Mouse (Mus musculus) CH12.LX (cell line): ENCODE measurements around the gene Olfr1015.

Experiments used
- EP300 ChIP-seq: IDR thresholded peaks from 2 replicates; pipeline ENCODE4 v1.6.1; 2011; ENCODE audit warnings: low read length, improper control_type of control experiment
- MAZ ChIP-seq: IDR thresholded peaks from 2 replicates; pipeline ENCODE4 v1.6.1; 2012; ENCODE audit warnings: low read depth, mild to moderate bottlenecking, inconsistent platforms, low read length, improper control_type of control experiment, moderate library complexity
- POLR2A ChIP-seq: IDR thresholded peaks from 2 replicates; pipeline ENCODE4 v1.6.1; 2011; ENCODE audit warnings: low read depth, mild to moderate bottlenecking, improper control_type of control experiment, low read length
- ZNF384 ChIP-seq: IDR thresholded peaks from 2 replicates; pipeline ENCODE4 v1.6.1; 2012; ENCODE audit warnings: low read depth, low read length, improper control_type of control experiment, inconsistent platforms

DNA sequence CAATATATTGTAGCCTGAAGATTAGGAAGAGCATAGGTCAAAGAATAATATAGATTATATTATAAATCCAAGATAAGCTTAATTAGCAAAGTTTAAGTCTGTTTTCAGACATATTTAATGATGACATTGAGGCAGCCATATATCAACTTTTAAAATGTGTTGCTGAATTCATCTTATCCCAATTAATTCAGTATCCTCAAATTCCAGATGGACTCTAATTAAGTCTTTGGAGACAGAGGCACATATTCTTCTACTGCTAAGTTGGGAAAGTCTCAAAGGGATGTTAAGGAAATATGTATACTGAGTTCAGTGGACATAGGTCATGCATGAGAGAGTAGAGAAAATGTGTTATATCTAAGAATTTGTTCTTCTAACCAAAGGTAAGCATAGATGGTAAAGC is at the start of gene Olfr1015:
- no peak for TF ChIP-seq EP300
- TF ChIP-seq POLR2A: no peak
- TF ChIP-seq ZNF384: no peak
- no peak for TF ChIP-seq MAZ
